Mouse (Mus musculus) fibroblast of lung, adult 2 months (primary cell): ENCODE measurements around the gene Nolc1.
"Not testable (repeated sequence)": the region's sequence is repeated elsewhere in the genome, so short reads cannot be mapped to it uniquely, and the experiment has no call there.

Source experiments
- DNase-seq: peaks from one replicate; pipeline ENCODE4 v3.0.0-alpha.2; 2011; ENCODE audit warnings: low read depth

Nolc1 gene

GRCm38 (mm10) chr19:46094144-46094543 lies 18.5 kb downstream of the Nolc1 start:
- no peak for DNase-seq

DNA sequence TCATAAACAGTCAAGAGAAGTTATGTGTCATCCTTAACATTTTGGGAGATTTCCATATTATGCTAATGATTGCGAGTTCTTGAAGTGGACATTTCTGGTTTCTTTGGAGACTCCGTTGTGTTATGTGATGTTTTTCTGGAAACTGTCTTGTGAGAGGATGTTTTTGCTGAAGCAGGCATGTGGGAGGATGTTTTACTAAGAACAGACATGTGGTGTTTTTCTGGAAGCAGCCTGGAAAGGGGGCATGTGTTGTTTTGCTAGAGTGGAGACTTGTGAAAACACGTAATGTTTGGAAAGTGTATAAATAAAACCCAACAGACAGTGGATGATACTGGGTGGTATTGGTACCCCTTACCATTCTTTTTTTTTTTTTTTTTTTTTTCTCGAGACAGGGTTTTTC lies 19.6 kb downstream of the Nolc1 start:
- no peak for DNase-seq

GRCm38 (mm10) chr19:46096396-46096795 lies 20.7 kb downstream of the Nolc1 start:
- no peak for DNase-seq

GRCm38 (mm10) chr19:46099561-46099960 lies 23.9 kb downstream of the Nolc1 start:
- DNase-seq, result no peak

- DNase-seq, result no peak
Measured at GRCm38 (mm10) chr19:46103437-46104186, 27.9 kb downstream of the Nolc1 start.

DNA sequence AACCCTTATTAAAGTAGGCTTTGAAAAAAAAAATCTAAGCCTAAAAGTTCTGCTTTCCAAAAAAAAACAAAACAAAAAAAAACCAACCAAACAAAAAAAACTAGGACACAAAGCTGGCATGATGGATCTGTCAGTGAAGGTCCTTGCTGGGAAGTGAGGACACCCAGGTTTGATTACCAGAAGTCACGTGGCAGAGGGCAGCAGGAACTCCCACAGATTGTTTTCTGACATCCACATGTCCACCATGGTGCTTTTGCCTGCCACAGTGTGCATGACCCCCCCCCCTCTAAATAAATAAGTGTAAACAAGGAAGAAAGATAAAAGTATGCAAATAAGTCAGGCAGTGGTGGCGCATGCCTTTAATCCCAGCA lies 28.5 kb downstream of the Nolc1 start:
- no peak for DNase-seq

DNA sequence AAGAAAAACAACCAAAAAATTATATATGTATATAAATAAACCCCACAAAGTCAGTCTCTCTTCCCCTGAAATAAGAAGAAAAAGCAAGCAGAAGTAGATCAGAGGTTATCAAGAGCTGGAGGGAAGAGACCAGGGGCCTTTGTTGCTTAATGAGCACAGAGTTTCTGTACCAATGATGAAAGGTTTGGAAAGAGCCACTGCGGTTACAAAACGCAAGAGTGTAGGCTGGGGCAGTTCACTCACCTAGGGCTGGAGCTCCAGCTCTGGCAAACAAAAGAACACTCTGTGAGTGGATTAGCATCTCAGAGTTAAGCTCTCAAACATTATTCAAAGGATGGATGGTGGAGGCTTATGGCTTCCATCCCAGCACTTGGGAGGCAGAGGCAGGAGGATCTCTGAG lies 34.6 kb downstream of the Nolc1 start:
- no peak for DNase-seq

- DNase-seq, result no peak
Measured at GRCm38 (mm10) chr19:46110781-46111180, 35.1 kb downstream of the Nolc1 start.

DNA sequence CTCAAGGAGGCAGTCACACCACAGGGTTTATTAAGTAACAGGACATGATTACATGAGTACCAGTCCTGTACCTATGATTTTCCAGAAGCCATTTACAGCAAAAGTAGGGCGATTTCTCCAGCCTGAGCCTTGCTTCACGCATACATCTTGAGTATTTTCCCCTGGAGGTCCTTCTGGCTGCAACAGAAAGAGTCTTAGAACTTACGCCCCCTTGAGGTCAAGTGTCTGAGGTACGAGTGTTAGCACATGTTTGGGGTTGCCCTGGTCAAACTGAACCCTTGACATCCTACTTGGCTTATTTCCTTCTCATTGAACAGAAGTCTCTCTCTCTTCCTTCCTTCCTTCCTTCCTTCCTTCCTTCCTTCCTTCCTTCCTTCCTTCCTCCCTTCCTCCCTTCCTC lies 39.0 kb downstream of the Nolc1 start:
- DNase-seq, result no peak

- no peak for DNase-seq
Measured at GRCm38 (mm10) chr19:46119458-46119857, 43.8 kb downstream of the Nolc1 start.

- no peak for DNase-seq
Measured at GRCm38 (mm10) chr19:46120872-46121271, 45.2 kb downstream of the Nolc1 start.

GRCm38 (mm10) chr19:46123876-46124275 lies 48.2 kb downstream of the Nolc1 start:
- DNase-seq, result no peak

DNA sequence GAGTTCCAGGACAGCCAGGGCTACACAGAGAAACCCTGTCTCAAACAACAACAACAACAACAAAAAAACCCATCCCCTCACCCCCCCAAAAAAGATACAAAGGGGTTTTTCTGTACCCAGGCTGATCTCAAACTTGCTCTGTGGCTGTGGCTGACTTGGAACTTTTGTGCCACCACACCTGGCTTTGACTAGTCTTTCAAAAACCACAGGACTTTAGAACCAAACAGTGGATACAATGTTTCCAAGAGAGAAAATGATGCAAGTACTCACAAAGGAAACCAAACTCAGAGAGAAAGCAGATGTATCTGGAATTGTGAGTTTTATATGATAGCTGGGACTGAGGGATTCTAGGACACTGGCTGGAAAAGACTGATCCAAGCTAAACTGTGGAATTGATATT lies 49.0 kb downstream of the Nolc1 start:
- DNase-seq, result no peak

DNA sequence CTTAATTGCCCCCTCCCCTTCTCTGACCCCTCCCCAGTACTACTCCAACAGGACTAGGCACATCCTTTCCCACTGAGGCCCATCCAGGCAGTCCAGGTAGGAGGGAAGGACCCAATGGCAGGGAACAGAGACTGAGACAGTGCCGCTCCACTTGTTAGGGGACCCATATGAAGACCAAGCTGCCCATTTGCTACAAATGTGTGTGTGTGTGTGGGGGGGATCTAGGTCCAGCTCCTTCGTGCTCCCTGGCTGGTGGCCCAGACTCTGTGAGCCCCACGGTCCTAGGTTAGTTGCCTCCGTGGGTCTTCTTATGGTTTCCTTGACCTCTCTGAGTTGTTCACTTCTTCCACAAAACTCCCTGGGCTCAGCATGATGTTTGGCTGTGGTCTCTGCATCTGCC lies 50.6 kb downstream of the Nolc1 start:
- no peak for DNase-seq

DNA sequence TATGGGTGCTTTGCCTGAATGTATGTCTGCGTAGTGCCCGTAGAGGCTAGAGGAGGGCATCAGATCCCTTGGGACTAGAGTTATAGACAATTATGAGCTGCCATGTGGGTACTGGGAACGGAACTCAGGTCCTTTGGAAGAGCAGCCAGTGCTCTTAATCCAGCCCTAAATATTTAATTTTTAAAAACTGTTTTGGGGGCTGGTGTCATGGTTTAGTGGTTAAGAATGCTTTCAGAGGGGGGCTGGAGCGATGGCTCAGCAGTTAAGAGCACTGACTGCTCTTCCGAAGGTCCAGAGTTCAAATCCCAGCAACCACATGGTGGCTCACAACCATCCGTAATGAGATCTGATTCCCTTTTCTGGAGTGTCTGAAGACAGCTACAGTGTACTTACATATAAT lies 54.1 kb downstream of the Nolc1 start:
- DNase-seq, result not testable (repeated sequence)

- DNase-seq, result no peak
Measured at GRCm38 (mm10) chr19:46131283-46131682, 55.6 kb downstream of the Nolc1 start.

GRCm38 (mm10) chr19:46131694-46132525 lies 56.2 kb downstream of the Nolc1 start, which contains the start of gene Elovl3:
Gene Elovl3, plus strand, starts transcription at chr19:46131897.
- DNase-seq, result no peak

DNA sequence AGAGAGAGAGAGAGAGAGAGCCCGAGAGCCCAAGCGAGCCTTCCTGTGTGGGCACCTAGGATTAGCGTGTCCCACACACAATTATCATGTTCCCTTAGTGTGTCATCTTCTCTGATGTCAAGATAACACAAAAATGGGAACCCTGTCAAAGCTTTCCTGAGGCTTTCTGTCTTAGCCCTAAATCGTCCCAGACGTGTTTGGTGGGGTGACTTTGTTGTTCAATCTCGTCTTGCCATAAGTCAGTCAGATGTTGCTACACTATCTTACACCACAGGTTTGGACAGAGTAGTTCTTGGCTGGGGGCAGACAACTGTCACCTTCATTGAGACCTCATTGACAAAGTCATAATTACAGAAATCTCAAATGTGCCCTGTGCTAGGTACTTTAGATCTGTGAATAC lies 56.9 kb downstream of the Nolc1 start:
- no peak for DNase-seq
